Mouse (Mus musculus) embryonic facial prominence, embryonic 10.5 days (tissue): ENCODE measurements around the gene Arhgdib. TPM values are rescaled to one million over a fixed set of nuclear protein-coding genes. Genes with fewer than 3 reads are reported as not detected.

Experiments
- DNase-seq: peaks from one replicate; pipeline ENCODE4 v3.0.0-alpha.2; 2017; ENCODE audit warnings: low spot score
- H3K27ac ChIP-seq: fragments of 300-500 bp; sonication (generic); replicated peaks from 2 replicates; pipeline ENCODE4 v1.5.1; 2016; ENCODE audit warnings: mild to moderate bottlenecking
- H3K27me3 ChIP-seq: fragments of 300-500 bp; sonication (generic); replicated peaks from 2 replicates; pipeline ENCODE4 v1.6.1; 2016; ENCODE audit warnings: low read depth, mild to moderate bottlenecking; ENCODE audit not compliant: poor library complexity, severe bottlenecking
- H3K36me3 ChIP-seq: fragments of 300-500 bp; sonication (generic); replicated peaks from 2 replicates; pipeline ENCODE4 v1.6.1; 2016; ENCODE audit warnings: mild to moderate bottlenecking, moderate library complexity
- H3K4me1 ChIP-seq: fragments of 300-500 bp; sonication (generic); 2 replicates; pipeline ENCODE4 v1.6.1; 2016
- H3K4me3 ChIP-seq: fragments of 300-500 bp; sonication (generic); 2 replicates; pipeline ENCODE4 v1.5.1; 2016; ENCODE audit warnings: mild to moderate bottlenecking, moderate library complexity
- H3K9me3 ChIP-seq: fragments of 300-500 bp; sonication (generic); 2 replicates; pipeline ENCODE4 v1.6.1; 2016; ENCODE audit warnings: mild to moderate bottlenecking
- WGBS: fragments of 180-500 bp; shearing (Covaris S2); methylation state at CpG from one replicate; pipeline ENCODE4 v1.1.7; 2016; 5-methylcytosine and 5-hydroxymethylcytosine counted together
- polyA plus RNA-seq: library from polyadenylated mRNA; unstranded; fragments of >200 nt; fragmentation: Nextera tagmentation; extraction: Ambion mirVana; gene quantifications from 2 replicates; pipeline ENCODE4 v1.2.1, GENCODE M21; 2016

Gene Arhgdib
- polyA plus RNA-seq, 1 experiment from 2014 or later: 39.3 TPM

DNA sequence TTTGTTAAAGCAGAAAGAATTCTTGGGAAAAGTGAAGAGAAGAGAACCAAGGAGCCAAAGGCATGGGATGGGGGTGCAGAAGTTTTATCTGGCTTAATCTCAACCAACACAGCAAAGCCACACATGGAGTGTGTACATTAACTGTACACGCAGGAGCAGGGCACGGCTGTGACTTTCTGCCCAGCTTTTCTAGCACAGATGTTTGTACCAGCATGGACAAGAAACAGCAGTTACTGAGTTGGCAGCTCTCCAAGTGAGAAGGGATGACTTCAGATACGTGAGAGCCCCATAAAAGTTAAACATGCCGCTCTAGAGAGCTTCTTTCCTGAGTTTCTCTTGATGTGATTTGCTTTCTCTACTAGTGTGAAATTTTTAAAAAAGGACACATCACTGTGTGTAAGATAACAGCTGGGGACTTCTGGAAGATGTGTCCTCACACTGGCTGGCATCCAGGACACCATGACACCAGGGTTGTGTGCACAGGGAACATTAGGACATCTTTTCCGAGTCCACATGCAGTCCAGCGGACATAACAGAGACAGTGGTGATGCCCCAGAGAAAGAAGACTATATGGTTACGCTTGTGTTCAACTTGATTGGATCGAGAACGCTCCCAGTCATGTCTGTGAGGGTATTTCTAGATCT, 31.3 kb downstream of the Arhgdib start:
- WGBS: 95% methylated on average over 9 of the region's 9 CpGs
- H3K27me3 ChIP-seq: 0 out of 2 replicates have a peak, but pooled peaks cover 5% of the 10 kb centered on the region
- H3K9me3 ChIP-seq: no peaks in the 10 kb centered on the region
- no peak overlapping the region for H3K27ac ChIP-seq
- DNase-seq: no peak
- H3K36me3 ChIP-seq: no peaks in the 10 kb centered on the region
- no peak overlapping the region for H3K4me3 ChIP-seq
- H3K4me1 ChIP-seq: peaks cover 29% of the 10 kb centered on the region

DNA sequence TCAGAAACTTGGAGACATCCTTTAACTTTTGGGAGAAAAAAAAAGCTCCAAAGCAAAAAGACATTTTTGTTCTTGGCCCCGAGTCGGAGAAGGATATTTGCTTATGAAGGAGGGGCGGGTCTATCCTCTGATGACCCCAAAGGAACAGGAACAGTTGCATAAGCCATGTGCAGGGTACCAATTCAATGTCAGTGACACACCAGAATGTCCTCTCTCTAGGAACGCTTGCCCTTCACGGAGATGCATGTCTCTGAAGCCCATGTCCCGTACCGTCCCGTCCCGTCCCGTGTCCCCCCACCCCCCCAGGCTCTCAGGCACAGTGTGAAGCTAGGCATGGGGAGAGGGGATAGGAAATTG, 34.8 kb downstream of the Arhgdib start:
- no peaks in the 10 kb centered on the region for H3K27me3 ChIP-seq
- H3K9me3 ChIP-seq: no peaks in the 10 kb centered on the region
- DNase-seq: no peak
- H3K27ac ChIP-seq: 0 out of 2 replicates have a peak overlapping the region, but pooled peaks have one; percentile 30
- peaks cover 15% of the 10 kb centered on the region for H3K4me1 ChIP-seq
- WGBS: 65% methylated on average over 10 of the region's 10 CpGs
- no peak overlapping the region for H3K4me3 ChIP-seq
- no peaks in the 10 kb centered on the region for H3K36me3 ChIP-seq

DNA sequence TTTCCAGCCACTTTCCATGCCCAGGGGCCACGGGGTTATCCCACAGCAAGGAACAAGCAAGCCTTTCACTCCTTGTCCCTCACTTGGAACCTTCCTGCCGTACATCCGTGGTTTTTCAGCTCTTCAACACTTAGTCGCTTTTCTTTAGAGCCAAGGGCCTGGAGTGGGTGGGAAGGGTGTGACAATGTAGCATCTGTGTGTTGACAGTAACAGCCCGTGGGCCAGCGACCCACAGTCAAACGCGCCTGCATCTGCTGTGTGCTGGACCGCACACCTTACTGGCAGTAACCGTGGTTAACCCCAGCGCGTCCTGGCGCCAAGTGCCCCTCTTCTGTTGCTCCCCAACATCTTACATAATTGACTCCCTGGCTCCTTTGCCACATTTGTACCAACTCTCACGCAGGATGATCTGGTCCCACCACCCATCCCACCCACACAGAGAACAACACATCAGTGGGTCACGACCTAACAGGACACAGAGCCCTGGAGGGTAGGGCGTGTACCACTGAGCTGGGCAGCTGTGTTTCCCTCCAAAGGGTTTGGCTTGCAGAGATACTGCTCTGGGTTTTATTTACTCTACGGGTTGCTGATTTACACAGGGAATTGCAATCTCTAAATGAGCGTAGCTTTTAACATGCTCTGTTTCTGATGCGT, 35.3 kb downstream of the Arhgdib start:
- WGBS: 70% methylated on average over 19 of the region's 19 CpGs
- H3K27ac ChIP-seq: no peak overlapping the region
- no peak for DNase-seq
- H3K36me3 ChIP-seq: no peaks in the 10 kb centered on the region
- H3K27me3 ChIP-seq: no peaks in the 10 kb centered on the region
- peaks cover 15% of the 10 kb centered on the region for H3K4me1 ChIP-seq
- no peaks in the 10 kb centered on the region for H3K9me3 ChIP-seq
- no peak overlapping the region for H3K4me3 ChIP-seq

DNA sequence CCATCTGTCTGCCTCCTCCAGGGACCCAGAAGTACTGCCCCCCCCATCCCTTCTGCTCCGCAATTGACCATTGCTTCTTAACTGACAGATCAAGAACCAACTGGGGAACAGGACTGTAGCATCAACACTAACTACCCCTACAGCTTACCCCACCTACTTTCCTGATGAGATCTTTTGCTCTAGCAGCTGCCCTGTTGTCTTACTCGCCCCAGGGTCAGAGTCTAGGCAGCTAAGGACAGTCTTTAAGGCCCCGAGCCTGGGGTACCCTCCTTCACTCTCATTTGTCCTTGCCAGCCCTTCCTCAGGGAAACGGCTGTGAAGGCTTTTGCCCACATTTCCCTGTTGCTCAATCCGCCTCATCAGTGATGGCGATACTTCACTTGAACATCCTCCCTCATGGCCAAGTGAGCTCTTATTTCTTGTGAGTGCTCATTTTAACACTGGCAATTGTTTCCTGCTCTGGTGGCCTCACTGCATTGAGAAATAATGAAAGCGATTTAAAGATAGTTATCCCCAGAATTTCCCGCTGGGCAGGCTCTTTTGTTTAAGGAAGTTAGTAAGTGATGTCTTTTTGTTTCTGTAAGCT, 37.7 kb downstream of the Arhgdib start:
- H3K27me3 ChIP-seq: no peaks in the 10 kb centered on the region
- H3K9me3 ChIP-seq: no peaks in the 10 kb centered on the region
- H3K4me3 ChIP-seq: no peak overlapping the region
- H3K36me3 ChIP-seq: no peaks in the 10 kb centered on the region
- H3K4me1 ChIP-seq: peaks cover 15% of the 10 kb centered on the region
- WGBS: 71% methylated on average over 8 of the region's 8 CpGs
- DNase-seq: no peak
- no peak overlapping the region for H3K27ac ChIP-seq

DNA sequence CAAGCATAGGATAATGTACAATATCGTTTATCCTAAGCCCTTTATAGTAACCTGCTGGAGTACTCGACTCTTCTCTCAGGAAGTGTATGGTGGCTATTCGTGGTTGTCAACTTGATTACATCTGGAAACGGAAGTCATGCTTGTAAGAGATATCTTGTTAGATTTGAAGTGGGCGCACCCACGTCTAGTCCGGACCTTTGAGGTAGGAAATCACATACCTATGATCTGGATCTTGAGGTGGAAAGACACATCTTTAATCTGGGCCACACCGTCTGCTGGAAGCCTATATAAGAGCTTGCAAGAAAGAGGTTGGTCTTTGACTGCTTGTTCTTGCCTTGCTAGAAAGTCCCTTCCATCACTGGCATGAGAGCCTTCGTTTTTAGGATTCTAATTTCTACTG, 39.2 kb downstream of the Arhgdib start:
- Histone ChIP-seq H3K4me1 (peaks cover 13% of the 10 kb centered on the region), H3K36me3 (no peaks in the 10 kb centered on the region), H3K27ac (no peak overlapping the region), H3K9me3 (no peaks in the 10 kb centered on the region), H3K27me3 (no peaks in the 10 kb centered on the region), H3K4me3 (no peak overlapping the region)
- WGBS: 87% methylated on average over 9 of the region's 9 CpGs
- no peak for DNase-seq

DNA sequence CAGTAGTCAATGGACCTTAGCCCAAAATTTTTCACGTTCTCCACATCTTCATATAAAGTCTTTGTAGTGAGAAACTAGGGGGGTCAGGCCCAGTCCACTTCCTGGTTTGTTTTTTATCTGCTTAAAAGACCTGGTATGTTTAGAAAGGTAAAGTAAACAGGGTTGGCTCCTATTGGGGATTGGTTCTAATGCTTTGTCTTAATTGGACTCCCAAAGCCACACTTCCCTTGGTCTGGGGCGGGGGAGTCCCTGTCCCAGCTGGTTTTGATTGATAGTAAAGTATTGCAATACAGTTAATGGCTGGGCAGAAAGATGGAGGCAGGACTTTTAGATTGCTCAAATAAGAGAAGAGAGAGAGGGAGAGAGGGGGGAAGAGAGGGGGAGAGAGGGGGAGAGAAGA, 40.7 kb downstream of the Arhgdib start:
- Histone ChIP-seq H3K36me3 (no peaks in the 10 kb centered on the region), H3K4me1 (no peaks in the 10 kb centered on the region), H3K9me3 (no peaks in the 10 kb centered on the region), H3K27ac (no peak overlapping the region), H3K27me3 (no peaks in the 10 kb centered on the region), H3K4me3 (no peak overlapping the region)
- no peak for DNase-seq
- WGBS: 73% methylated on average over 2 of the region's 2 CpGs

DNA sequence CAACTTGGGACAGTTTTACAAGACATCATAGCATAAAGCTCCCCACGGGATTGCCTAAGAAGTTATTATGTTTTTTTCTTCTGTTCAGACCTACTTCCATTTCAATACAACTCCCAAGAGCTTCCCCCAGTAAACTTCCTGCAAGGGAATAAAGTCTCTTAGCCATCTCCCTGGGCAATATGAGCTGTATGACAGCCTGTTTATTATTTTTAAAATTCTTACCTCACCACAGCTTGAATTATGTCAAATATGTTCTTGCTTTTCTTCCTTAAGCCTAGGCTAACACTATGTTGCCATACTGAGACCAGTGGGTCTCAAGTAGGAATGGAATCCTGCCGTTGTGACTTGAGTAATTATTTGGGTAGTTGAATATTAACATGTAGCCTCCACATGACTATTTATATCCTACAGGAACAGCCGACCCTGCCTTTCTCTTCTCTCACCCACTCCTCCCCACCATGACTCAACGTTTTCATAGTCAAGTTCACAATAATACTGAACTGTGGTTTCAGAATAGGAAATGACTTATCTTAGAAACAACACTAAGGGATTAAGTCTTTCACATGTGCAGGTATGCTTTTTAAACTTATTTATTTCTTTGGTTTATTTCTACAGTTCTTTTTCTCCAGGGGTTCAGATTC, 41.2 kb downstream of the Arhgdib start:
- Histone ChIP-seq H3K27ac (no peak overlapping the region), H3K4me3 (no peak overlapping the region), H3K9me3 (no peaks in the 10 kb centered on the region), H3K27me3 (no peaks in the 10 kb centered on the region), H3K4me1 (no peaks in the 10 kb centered on the region), H3K36me3 (no peaks in the 10 kb centered on the region)
- DNase-seq: no peak
- WGBS: 84% methylated on average over 4 of the region's 4 CpGs

DNA sequence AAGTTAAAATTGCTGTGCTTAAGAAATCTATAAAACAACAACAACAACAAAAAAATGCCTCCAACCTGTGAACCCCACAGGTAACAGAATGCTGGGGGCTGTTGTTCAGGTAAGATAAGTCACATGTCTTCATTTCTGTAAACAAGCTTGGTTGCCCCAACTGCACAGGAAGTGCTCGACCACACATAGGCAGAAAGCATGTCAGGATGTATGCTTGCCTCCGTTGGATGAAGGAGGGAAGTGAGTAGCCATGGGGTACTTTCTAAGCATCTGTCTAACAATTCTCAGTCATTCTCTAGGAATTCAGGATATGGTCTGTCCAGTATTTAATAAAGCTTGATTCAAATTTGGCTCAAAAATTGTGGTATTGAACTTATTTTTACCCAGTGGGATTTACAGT, 42.7 kb downstream of the Arhgdib start:
- Histone ChIP-seq H3K4me1 (peaks cover 4% of the 10 kb centered on the region; the same call in 1 of the 2 replicates), H3K27me3 (no peaks in the 10 kb centered on the region)
- WGBS: 84% methylated on average over 2 of the region's 2 CpGs

DNA sequence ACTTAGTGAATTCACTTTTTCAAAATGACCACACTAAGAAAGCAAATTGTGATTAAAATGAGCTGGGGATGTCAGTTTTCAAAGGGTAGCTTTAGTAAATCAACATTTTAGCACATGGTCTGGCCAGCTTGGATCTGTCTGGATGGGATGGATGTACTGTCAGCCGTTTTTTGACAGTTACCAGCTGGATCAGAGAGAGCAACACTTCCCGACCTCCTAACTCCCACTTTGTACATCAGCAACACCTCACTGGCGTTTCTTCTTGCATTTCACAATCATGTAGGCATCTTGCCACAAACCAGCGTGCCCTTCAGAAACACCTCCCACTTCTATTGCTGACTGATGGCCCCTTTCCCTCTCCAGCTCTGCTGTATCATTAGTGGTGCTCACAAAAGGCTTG, 43.5 kb downstream of the Arhgdib start:
- Histone ChIP-seq H3K9me3 (no peaks in the 10 kb centered on the region), H3K36me3 (no peaks in the 10 kb centered on the region), H3K27me3 (no peaks in the 10 kb centered on the region), H3K4me3 (no peak overlapping the region), H3K27ac (no peak overlapping the region), H3K4me1 (peaks cover 4% of the 10 kb centered on the region; the same call in 1 of the 2 replicates)
- DNase-seq: no peak
- 74% methylated on average over 4 of the region's 4 CpGs for WGBS

More for the DNA sequence above, 42.7 kb downstream of the Arhgdib start:
- Histone ChIP-seq H3K36me3 (no peaks in the 10 kb centered on the region), H3K27ac (no peak overlapping the region), H3K9me3 (no peaks in the 10 kb centered on the region), H3K4me3 (no peak overlapping the region)
- no peak for DNase-seq

DNA sequence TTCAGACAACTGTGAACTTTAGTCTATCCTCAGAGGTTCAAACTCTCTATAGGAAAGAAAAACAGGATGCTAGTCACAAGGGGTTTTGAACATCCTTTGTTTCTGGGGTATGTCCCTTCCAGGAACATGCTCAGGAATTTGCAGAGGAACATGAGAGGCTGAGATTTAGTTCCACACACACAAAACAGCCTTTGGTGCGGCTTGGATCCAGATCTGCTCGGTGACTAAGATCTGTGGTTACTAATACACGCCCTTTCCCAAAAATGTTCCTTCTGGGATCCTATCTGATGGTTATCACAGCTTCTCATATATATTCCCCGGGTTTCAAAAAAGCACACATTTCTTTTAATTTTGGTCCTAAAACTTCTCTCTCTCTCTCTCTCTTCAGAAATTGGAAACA, 43.9 kb downstream of the Arhgdib start:
- DNase-seq: no peak
- Histone ChIP-seq H3K27me3 (no peaks in the 10 kb centered on the region), H3K4me3 (no peak overlapping the region), H3K4me1 (peaks cover 4% of the 10 kb centered on the region; the same call in 1 of the 2 replicates), H3K9me3 (no peaks in the 10 kb centered on the region), H3K36me3 (no peaks in the 10 kb centered on the region), H3K27ac (no peak overlapping the region)
- 78% methylated on average over 4 of the region's 4 CpGs for WGBS

DNA sequence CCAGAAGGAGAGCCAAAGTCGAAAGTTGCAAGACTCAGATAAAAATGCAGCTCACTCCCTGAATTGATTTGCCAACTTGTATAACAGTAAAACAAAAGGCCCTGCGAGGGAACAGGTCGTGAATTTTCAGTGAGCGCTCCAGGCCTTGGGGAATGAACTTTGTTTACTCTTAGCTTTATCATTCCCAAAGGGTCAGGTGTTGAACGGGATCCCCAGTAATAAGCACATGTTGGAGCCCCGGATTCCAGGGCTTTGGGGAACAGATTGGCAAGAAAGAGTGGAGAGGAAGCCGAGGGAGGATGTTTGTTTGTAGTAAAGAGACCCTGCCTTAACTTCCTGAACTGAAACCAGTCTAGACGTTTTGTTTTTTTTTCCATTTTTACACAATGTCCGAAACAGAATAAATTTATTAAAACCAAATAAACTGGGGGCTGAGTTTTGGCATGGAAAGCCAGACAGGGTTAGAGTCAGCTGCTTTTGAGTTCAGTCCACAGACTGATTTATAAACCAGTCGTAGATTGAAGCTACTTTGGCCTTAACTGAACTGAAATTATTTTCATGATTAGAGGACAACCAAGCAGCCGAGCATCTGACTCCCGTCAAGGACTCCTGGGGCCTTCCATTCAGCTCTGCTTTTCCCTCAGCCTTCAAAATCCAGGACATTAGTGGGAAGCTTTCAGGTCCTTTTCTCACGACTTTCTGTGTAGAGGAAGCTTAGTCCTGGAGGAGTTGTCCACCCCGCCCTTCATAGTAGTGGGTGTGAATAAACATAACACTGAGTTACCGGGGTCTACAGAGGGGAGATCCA, 47.0 kb downstream of the Arhgdib start:
- WGBS: 60% methylated on average over 15 of the region's 15 CpGs
- no peak overlapping the region for H3K4me3 ChIP-seq
- DNase-seq: no peak
- no peak overlapping the region for H3K27ac ChIP-seq
- peaks cover 4% of the 10 kb centered on the region; the same call in 1 of the 2 replicates for H3K4me1 ChIP-seq
- no peaks in the 10 kb centered on the region for H3K9me3 ChIP-seq
- no peaks in the 10 kb centered on the region for H3K27me3 ChIP-seq
- no peaks in the 10 kb centered on the region for H3K36me3 ChIP-seq

DNA sequence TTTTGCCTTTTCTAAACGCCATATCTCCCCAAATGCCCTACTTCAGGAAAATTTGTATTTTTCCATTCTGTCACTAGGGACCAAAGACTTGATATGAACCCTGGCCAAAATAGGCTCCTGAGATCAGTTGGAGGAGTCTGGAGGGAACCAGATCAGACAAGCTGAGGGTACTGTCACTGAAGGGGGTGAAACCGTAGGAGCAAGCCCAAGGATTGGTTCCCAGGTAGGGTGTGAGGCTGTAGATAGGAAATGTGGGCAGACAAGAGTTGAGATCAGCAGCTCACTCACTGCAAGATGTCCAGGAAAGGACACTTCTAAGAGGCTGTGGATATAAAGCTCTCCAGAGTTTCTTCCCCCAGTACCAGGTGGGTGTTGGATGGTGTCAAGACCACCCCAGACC, 49.7 kb downstream of the Arhgdib start:
- no peaks in the 10 kb centered on the region for H3K9me3 ChIP-seq
- no peak overlapping the region for H3K4me3 ChIP-seq
- H3K36me3 ChIP-seq: no peaks in the 10 kb centered on the region
- no peak for DNase-seq
- peaks cover 4% of the 10 kb centered on the region; the same call in 1 of the 2 replicates for H3K4me1 ChIP-seq
- 88% methylated on average over 2 of the region's 2 CpGs for WGBS
- no peak overlapping the region for H3K27ac ChIP-seq
- H3K27me3 ChIP-seq: no peaks in the 10 kb centered on the region
